Mouse (Mus musculus): ENCODE data around the gene Epb41l3. TPM values are rescaled to one million over a fixed set of nuclear protein-coding genes. Genes with fewer than 3 reads are reported as not detected.

Epb41l3 gene
- polyA plus RNA-seq, 2 experiments: 102 to 140 TPM

DNA sequence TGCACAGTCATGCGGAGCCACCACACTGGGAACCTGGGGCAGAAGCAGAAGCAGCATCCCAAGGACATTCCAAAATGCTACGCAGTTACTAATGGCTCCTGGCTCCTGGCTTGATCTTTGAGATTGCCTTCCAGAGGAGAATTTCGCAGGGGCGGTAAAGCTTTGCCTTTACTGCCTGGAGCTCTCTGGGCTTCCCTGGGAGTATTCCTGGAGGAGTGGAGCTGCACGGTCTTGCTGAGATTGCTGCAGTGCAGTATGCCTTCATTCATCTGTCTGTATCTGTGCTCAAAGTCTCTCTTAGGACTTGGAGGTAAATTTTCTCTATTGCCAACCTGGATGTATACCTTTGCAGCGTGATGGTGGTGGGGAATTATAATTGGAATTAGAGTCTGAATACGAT lies 52.0 kb downstream of the Epb41l3 start:
- Histone ChIP-seq H3K4me3 (replicated peaks; ENCODE audit: low read length) (no peak overlapping the region), H3K9me3 (ENCODE audit: control insufficient read depth, low read length) (no peaks in the 10 kb centered on the region), H3K9ac (ENCODE audit: low read depth, low read length, severe bottlenecking) (0 out of 2 replicates have a peak overlapping the region, but pooled peaks have one; percentile 9), H3K4me2 (replicated peaks; ENCODE audit: low read depth, low read length, severe bottlenecking) (no peak overlapping the region), H3K27ac (replicated peaks; ENCODE audit: low read depth, low read length) (no peak overlapping the region), H3K27me3 (ENCODE audit: control insufficient read depth, insufficient read depth, low read length) (no peaks in the 10 kb centered on the region), H3K36me3 (ENCODE audit: control insufficient read depth, insufficient read depth, low read length) (no peaks in the 10 kb centered on the region), H3K4me1 (ENCODE audit: control insufficient read depth, insufficient read depth, low read length) (peaks cover 2% of the 10 kb centered on the region; the same call in 1 of the 2 replicates)
- 56% methylated on average over 7 of the region's 7 CpGs for WGBS
- DNase-seq (ENCODE audit: low spot score) (no peak), ATAC-seq (ENCODE audit: low FRiP score, low read depth) (no peak)
- no peak for TF ChIP-seq POLR2A (IDR thresholded peaks at IDR 0.05; ENCODE audit: borderline replicate concordance, extremely low read depth, insufficient read depth, insufficient read length)

- Histone ChIP-seq H3K9me3 (ENCODE audit: control insufficient read depth, low read length) (no peaks in the 10 kb centered on the region), H3K4me2 (replicated peaks; ENCODE audit: low read depth, low read length, severe bottlenecking) (no peak overlapping the region), H3K4me1 (ENCODE audit: control insufficient read depth, insufficient read depth, low read length) (peaks cover 2% of the 10 kb centered on the region; the same call in 1 of the 2 replicates), H3K27ac (replicated peaks; ENCODE audit: low read depth, low read length) (no peak overlapping the region), H3K36me3 (ENCODE audit: control insufficient read depth, insufficient read depth, low read length) (no peaks in the 10 kb centered on the region), H3K9ac (ENCODE audit: low read depth, low read length, severe bottlenecking) (no peak overlapping the region), H3K27me3 (ENCODE audit: control insufficient read depth, insufficient read depth, low read length) (no peaks in the 10 kb centered on the region), H3K4me3 (replicated peaks; ENCODE audit: low read length) (no peak overlapping the region)
- WGBS: 32% methylated on average over 5 of the region's 5 CpGs
- no peak for TF ChIP-seq POLR2A (IDR thresholded peaks at IDR 0.05; ENCODE audit: borderline replicate concordance, extremely low read depth, insufficient read depth, insufficient read length)
- DNase-seq (ENCODE audit: low spot score) (peak; percentile 21), ATAC-seq (ENCODE audit: low FRiP score, low read depth) (no peak)
These were observed 52.5 kb downstream of the Epb41l3 start for GRCm38 (mm10) chr17:69127981-69128380.

DNA sequence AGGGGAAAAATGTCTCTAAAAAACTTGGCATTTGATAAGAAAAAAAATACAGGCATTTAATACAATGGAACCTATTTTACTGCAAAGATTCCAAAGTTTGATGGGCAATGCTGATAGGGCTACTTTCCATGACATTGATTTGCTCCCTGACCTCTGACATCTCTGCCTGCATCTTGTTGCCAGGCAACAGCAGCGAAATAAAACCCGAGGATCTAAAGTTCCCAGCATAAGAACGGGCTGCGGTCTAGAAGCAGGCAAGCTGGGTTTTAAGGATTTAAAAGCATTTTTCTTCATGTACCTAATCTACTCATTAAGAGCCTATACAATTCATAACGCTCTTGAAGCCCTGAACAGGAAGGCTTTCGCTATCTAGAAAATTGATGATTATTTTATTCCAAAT lies 54.0 kb downstream of the Epb41l3 start:
- Histone ChIP-seq H3K9ac (ENCODE audit: low read depth, low read length, severe bottlenecking) (no peak overlapping the region), H3K27me3 (ENCODE audit: control insufficient read depth, insufficient read depth, low read length) (no peaks in the 10 kb centered on the region), H3K4me1 (ENCODE audit: control insufficient read depth, insufficient read depth, low read length) (peaks cover 2% of the 10 kb centered on the region; the same call in 1 of the 2 replicates), H3K36me3 (ENCODE audit: control insufficient read depth, insufficient read depth, low read length) (no peaks in the 10 kb centered on the region), H3K4me2 (replicated peaks; ENCODE audit: low read depth, low read length, severe bottlenecking) (no peak overlapping the region), H3K27ac (replicated peaks; ENCODE audit: low read depth, low read length) (no peak overlapping the region), H3K9me3 (ENCODE audit: control insufficient read depth, low read length) (no peaks in the 10 kb centered on the region), H3K4me3 (replicated peaks; ENCODE audit: low read length) (no peak overlapping the region)
- 36% methylated on average over 6 of the region's 6 CpGs for WGBS
- ATAC-seq (ENCODE audit: low FRiP score, low read depth) (no peak), DNase-seq (ENCODE audit: low spot score) (no peak)
- TF ChIP-seq POLR2A (IDR thresholded peaks at IDR 0.05; ENCODE audit: borderline replicate concordance, extremely low read depth, insufficient read depth, insufficient read length): no peak

- Histone ChIP-seq H3K9me3 (ENCODE audit: control insufficient read depth, low read length) (no peaks in the 10 kb centered on the region), H3K27ac (replicated peaks; ENCODE audit: low read depth, low read length) (no peak overlapping the region), H3K9ac (ENCODE audit: low read depth, low read length, severe bottlenecking) (no peak overlapping the region), H3K4me1 (ENCODE audit: control insufficient read depth, insufficient read depth, low read length) (no peaks in the 10 kb centered on the region), H3K4me3 (replicated peaks; ENCODE audit: low read length) (no peak overlapping the region), H3K27me3 (ENCODE audit: control insufficient read depth, insufficient read depth, low read length) (no peaks in the 10 kb centered on the region), H3K4me2 (replicated peaks; ENCODE audit: low read depth, low read length, severe bottlenecking) (no peak overlapping the region), H3K36me3 (ENCODE audit: control insufficient read depth, insufficient read depth, low read length) (no peaks in the 10 kb centered on the region)
- no peak for TF ChIP-seq POLR2A (IDR thresholded peaks at IDR 0.05; ENCODE audit: borderline replicate concordance, extremely low read depth, insufficient read depth, insufficient read length)
- no peak for ATAC-seq (ENCODE audit: low FRiP score, low read depth)
- 80% methylated on average over 3 of the region's 3 CpGs for WGBS
- no peak for DNase-seq (ENCODE audit: low spot score)
These were observed 67.5 kb downstream of the Epb41l3 start for GRCm38 (mm10) chr17:69143017-69143416.

- ATAC-seq (ENCODE audit: low FRiP score, low read depth) (no peak), DNase-seq (ENCODE audit: low spot score) (no peak)
- Histone ChIP-seq H3K9me3 (ENCODE audit: control insufficient read depth, low read length) (no peaks in the 10 kb centered on the region), H3K4me2 (replicated peaks; ENCODE audit: low read depth, low read length, severe bottlenecking) (no peak overlapping the region), H3K4me3 (replicated peaks; ENCODE audit: low read length) (no peak overlapping the region), H3K9ac (ENCODE audit: low read depth, low read length, severe bottlenecking) (no peak overlapping the region), H3K27me3 (ENCODE audit: control insufficient read depth, insufficient read depth, low read length) (no peaks in the 10 kb centered on the region), H3K27ac (replicated peaks; ENCODE audit: low read depth, low read length) (no peak overlapping the region), H3K4me1 (ENCODE audit: control insufficient read depth, insufficient read depth, low read length) (no peaks in the 10 kb centered on the region; the same call in 1 of the 2 replicates), H3K36me3 (ENCODE audit: control insufficient read depth, insufficient read depth, low read length) (no peaks in the 10 kb centered on the region)
- no peak for TF ChIP-seq POLR2A (IDR thresholded peaks at IDR 0.05; ENCODE audit: borderline replicate concordance, extremely low read depth, insufficient read depth, insufficient read length)
These were observed 75.3 kb downstream of the Epb41l3 start for GRCm38 (mm10) chr17:69150826-69151225.

DNA sequence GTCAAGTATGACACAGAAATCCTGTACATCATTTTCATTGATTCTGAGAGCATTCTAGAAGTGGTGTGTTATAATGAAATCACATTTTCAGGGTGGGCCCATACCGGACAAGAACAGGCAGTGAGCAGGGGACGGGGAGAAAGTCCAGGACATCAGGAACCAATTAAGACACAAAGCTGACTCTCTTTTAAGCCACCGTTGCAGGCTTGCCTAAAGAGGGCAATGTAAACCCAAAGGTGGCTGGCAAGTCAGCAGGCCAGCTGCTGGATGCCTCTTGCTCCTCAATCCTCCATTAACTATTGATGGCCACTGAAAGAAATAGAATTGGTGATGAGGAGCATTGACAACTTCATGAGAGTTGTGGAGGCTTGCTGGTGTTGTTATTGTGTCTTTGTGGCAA lies 75.8 kb downstream of the Epb41l3 start:
- DNase-seq (ENCODE audit: low spot score): no peak
- TF ChIP-seq POLR2A (IDR thresholded peaks at IDR 0.05; ENCODE audit: borderline replicate concordance, extremely low read depth, insufficient read depth, insufficient read length): no peak
- H3K4me2 ChIP-seq (replicated peaks; ENCODE audit: low read depth, low read length, severe bottlenecking): no peak overlapping the region
- H3K4me1 ChIP-seq (ENCODE audit: control insufficient read depth, insufficient read depth, low read length): peaks cover 4% of the 10 kb centered on the region; the same call in 1 of the 2 replicates
- no peak overlapping the region for H3K4me3 ChIP-seq (replicated peaks; ENCODE audit: low read length)
- no peak overlapping the region for H3K9ac ChIP-seq (ENCODE audit: low read depth, low read length, severe bottlenecking)
- 25% methylated on average over 3 of the region's 3 CpGs for whole genome bisulfite sequencing
- no peak overlapping the region for H3K27ac ChIP-seq (replicated peaks; ENCODE audit: low read depth, low read length)
- no peaks in the 10 kb centered on the region for H3K9me3 ChIP-seq (ENCODE audit: control insufficient read depth, low read length)
- ATAC-seq (ENCODE audit: low FRiP score, low read depth): no peak
- H3K27me3 ChIP-seq (ENCODE audit: control insufficient read depth, insufficient read depth, low read length): no peaks in the 10 kb centered on the region
- no peaks in the 10 kb centered on the region for H3K36me3 ChIP-seq (ENCODE audit: control insufficient read depth, insufficient read depth, low read length)

Data from limb, embryonic 14.5 days (tissue).